Mouse (Mus musculus) thymus, adult 2 months (tissue): ENCODE results near the gene Lrrc1.

Experiments used
- CTCF ChIP-seq: fragments of 200-500 bp; IDR thresholded peaks from 2 replicates; pipeline ENCODE4 v1.5.1; 2012; ENCODE audit warnings: mild to moderate bottlenecking, control low read depth, low read length, moderate library complexity, borderline replicate concordance; ENCODE audit not compliant: control insufficient read depth, poor library complexity, insufficient read depth; ENCODE audit errors: extremely low read depth
- POLR2A ChIP-seq: fragments of 200-500 bp; IDR thresholded peaks from 2 replicates; pipeline ENCODE4 v1.6.1; 2012; ENCODE audit warnings: mild to moderate bottlenecking, low read length, control low read depth, moderate library complexity; ENCODE audit not compliant: control insufficient read depth, poor library complexity, insufficient read depth; ENCODE audit errors: extremely low read depth

DNA sequence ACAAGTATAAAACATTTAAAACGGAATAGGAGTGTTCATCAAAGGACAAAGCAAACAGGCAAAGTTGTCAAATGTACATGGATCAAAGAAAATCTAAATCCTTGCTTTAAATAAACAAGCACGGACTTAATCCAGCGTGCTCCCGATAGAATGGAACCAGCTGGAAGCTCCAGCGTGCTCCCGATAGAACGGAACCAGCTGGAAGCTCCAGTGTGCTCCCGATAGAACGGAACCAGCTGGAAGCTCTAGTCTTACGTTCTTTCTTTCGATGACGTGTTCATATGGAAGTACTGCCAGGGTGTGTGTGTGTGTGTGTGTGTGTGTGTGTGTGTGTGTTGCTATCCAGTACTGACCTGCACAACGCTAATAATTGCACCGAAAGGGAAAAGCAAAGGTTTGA, 84.3 kb downstream of the Lrrc1 start:
- TF ChIP-seq CTCF, result no peak
- no peak for TF ChIP-seq POLR2A
